Mouse (Mus musculus) thymus, adult 18-20 months (tissue): Measurements from ENCODE around the gene Bbs12.

Experiments
- DNase-seq, 2 experiments: peaks; one replicate each; pipeline ENCODE4 v3.0.0; 2022; ENCODE audit warnings: mixed read lengths in 2 of 2

The Bbs12 gene

GRCm38 (mm10) chr3:37328489-37328888 lies 16.1 kb downstream of the Bbs12 start:
- DNase-seq, result no peak

DNA sequence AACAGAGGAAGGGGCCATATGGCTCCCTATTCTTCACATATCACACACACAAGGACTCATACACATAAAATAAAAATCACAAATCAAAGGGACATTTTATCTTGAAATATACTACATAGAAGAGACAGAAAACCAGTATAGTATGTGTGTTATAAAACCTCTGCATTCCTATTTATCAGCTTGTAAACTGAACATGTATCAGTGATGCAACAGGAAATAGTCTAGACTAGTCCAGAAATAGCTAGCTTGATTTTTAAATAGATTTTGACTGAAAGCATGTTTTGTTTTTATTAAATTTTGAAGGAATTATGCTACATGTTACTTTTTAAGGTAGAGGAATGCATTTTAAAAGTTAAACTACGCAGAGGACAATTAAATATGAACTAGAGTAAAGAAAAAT lies 17.6 kb downstream of the Bbs12 start:
- DNase-seq, result no peak

- no peak for DNase-seq
These were observed 19.7 kb downstream of the Bbs12 start for GRCm38 (mm10) chr3:37331999-37332449.

DNA sequence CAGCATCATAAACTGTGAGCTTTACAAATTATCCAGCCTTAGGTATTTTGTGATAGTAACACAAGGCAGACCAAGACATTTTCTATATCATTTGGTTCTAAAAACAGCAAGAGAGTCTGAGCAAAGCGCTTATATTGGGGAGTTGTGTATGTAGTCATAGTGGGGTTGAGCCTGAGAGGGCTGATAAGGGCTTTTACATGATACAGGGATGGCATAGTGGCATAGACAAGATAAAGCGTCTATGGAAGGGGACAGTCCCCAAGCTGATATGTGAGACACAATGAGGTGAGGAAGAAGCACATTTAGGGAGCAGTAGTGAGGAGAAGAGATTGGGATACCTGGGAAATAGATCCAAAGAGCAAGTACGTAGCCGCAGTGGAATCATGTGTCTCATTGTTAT lies 21.7 kb downstream of the Bbs12 start:
- DNase-seq, result no peak

DNA sequence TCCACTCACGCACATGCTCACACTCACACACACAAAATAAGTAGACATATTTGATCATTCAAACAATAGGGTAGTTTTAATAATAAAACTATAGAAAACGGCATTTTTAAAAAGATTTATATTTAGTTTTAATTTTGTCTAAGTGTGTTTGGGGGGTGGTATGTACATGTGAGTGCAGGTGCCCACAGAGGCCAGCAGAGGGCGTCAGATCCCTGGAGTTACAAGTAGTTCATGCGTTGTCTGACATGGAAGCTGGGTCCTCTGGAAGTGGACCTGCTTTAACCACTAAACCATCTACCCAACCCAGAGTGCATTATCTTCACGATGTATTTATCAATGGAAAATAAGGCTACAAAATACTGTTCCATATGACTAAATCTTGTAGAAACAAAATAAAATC lies 28.8 kb downstream of the Bbs12 start:
- DNase-seq, result no peak

DNA sequence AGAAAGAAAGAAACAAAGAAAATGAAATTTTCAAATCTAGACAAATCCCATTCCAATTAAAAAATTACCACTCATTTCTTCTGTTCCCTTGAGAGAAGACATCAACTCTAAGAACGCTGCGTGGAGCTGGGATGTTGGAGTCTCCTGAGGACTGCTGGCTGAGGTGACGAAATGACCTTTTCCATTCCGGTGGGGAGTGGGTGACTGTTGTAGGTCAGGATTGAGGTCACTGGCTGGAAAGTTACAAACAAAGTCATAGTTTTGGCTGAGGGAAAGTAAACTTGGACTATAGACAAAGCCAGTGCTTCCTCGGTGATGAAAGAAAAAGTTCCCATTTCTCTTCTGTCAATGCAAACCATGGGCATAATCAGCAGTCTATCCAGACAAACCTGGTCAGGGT lies 30.5 kb downstream of the Bbs12 start:
- DNase-seq, result no peak

DNA sequence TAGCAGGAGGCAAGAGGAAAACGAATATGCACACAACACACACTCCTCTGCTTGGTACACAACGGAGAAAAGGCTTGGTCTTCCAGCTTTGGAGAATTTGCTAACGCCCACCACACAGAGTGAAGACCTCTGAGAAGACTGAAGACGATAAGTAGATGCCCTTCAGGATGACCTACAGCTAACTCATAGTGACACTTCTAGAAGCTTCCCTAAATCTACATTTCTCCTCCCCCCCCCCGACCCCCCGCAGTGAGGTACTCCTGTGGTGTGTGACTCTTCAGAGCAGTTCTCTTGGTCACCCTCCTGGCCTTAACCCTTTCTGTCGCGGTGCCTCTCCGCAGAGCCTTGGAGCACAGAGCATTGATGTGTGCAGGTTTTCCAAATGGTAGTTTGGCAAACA lies 35.3 kb downstream of the Bbs12 start:
- DNase-seq, result no peak

DNA sequence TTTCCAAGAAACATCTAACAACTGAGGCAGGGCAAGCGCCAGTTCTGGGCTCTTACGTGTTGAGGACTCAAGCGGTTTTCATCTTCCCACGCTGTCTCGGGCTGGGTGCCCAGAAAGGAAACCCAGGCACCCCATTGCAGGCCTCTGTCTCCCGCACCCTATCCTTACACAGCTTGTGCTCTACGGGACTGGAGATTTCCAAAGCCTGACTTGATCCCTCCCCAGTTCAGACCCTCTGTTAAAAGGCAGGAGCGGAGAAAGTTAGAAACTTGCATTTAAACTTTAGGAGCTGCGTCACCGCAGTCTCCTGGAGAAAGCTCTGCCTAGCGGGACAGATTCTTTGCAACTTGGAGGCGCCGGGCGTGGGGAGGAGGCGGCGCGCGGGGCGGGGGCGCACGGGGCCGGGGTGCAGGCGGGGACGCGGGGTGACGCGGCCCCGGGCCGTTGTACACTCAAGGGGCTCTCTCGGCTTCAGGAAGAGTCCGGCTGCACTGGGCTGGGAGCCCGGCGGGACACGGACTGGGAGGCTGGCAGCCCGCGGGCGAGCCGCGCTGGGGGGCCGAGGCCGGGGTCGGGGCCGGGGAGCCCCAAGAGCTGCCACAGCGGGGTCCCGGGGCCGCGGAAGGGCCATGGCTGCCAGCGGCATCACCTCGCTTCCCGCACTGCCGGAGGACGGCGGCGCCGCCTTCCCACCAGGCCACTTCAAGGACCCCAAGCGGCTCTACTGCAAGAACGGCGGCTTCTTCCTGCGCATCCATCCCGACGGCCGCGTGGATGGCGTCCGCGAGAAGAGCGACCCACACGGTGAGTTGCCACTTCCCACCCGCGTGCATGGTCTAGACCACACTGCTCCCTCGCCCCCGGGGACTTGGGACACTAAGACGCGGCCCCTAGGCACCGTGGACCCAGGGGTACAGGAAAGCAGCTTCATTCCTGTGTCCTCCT lies 36.1 kb downstream of the Bbs12 start, which contains the start of gene Fgf2:
Gene Fgf2, plus strand, starts transcription at position 126 of the 945 bp plus-strand sequence.
- no peak for DNase-seq

DNA sequence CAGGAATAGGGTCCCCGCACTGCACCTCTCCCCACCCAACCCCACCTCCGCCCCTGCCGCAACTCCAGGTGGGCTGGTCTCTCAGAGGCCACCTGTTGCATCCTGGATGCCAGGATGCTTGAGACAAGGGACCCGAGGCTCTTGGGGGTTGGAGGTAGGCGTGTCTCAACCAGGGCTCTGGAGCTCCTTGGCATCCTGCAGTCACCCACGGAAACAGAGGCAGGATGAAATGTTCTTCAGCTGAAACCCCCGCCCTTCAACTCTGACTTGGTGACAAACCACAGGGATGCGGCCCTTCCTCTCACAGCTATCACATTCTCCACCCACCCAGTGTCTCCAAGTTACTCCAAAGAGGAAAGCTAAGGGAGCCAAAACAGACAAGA lies 36.8 kb downstream of the Bbs12 start:
- DNase-seq, result no peak

DNA sequence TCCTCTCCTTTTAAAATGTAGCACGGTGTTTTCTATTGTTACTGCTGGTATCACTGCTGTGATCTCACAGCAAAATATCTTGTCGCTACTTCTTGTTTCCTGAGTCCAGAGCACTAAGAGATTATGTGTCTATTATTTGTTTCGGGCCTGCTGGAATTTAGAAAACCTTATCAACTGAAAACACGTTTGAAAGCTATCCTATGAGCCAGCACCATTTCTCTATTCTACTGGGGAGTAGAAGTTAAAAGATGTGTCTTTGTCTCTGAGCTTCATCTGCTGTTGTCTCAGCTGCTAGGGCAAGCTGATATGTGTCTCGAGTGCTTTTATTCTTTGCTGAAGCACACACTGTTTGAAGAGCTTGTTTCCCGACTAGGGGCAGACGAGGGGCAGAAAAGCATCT lies 38.0 kb downstream of the Bbs12 start:
- DNase-seq, result no peak

DNA sequence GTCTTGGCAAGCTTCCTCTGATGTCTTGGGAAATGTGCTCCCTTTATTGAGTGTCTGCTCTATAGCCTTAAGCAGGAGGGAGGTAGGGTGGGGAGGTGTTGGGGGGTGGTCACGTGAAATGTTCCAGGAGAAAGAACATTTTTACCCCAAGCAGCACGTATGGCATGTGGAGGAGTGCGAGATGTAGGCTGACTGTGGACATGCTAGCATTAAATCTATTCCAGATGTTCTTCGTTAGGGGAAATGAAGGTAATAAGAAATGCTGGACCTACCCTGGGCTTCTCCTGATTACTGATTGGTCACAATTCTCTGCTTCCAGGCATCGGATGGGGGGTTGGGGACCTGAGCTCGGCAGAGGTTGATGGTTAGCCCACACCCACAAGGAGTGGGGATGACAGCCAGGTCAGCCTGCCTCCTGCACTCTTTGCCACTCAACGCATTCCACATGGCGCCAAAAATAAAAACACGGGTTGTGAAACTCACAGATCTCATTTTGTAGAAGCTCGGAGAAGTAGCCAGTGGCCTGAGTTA lies 41.7 kb downstream of the Bbs12 start:
- DNase-seq, result no peak

- DNase-seq, result no peak
These were observed 42.4 kb downstream of the Bbs12 start for GRCm38 (mm10) chr3:37354737-37355136.

DNA sequence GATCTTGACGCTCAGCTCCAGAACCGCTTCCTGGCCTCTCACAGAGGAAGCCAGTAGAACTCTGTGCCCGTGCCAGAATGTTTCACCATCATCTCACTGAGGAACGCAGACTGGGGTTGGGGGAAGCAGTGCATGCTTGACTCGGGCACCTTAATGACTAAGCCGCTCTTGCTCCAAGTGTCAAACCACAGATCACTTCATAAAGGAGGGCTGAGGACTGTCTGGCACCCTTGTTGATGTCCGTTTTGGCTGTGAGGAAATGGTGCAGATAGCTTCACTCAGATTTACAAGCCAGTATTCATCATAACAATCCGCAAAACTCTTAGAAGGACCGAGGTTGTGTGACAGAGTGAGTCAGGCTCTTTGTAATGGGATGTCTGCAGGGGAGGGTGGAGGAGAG lies 48.4 kb downstream of the Bbs12 start:
- DNase-seq, result no peak

- no peak for DNase-seq
These were observed 52.8 kb downstream of the Bbs12 start for GRCm38 (mm10) chr3:37365144-37365543.

- DNase-seq, result no peak
These were observed 53.6 kb downstream of the Bbs12 start for GRCm38 (mm10) chr3:37365976-37366375.

DNA sequence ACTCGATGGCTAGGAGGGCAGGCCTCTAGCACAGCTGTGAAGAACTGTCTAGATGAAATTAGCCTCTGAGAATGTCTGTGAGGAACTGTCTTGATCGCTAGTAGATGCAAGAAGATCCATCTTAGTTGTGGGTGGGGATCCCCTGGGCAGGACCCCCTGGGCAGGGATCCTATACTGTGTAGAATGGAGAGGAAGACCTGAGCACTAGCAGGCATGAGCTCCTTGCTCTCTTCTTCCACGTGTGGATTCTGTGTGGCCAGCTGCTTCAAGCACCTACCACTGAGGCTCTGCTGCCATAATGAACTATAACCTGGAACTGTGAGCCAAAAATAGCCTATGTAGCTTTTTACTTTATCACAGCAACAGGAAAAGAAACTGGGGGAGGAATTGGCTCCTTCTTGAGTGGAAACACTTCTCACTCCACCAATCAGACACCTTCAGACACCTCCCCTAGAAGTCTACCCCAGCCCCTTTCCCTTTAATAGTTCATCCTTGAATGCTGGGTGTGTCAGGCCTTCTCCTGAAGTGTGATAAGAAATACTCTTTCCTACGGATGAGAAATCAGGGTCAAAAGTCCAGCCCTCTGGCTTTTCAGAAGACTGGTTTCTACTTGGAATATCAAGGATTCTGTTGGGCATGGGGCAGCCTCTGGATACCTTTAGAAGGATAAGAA lies 54.2 kb downstream of the Bbs12 start:
- DNase-seq, result no peak

DNA sequence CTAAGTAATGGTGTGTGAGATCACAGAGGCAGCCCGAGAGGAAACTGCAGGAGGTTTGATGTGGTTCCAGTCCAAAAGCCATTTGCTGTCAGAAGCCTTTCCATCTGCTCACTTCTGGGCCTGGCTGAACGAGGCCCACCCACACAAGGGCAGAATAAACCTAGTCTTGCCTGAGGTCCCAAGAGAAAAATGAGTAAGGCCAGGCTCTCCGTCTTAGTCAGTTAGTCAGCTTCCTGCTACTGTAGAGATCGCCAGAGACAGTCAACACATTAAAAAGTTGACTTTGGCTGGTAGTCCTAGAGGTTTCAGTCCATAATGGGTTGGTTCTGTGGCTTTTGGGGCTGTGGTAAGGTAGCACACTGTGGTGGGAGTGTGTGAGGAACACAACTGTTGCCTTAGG lies 58.1 kb downstream of the Bbs12 start:
- DNase-seq, result no peak
